Mouse (Mus musculus): ENCODE results near the gene Mocs2.

Gene Mocs2

GRCm38 (mm10) chr13:114854428-114854827 lies 36.4 kb downstream of the Mocs2 start:
- DNase-seq = no peak

- peak; percentile 12 for DNase-seq
Observed at GRCm38 (mm10) chr13:114855573-114856268, 37.7 kb downstream of the Mocs2 start.

- DNase-seq = no peak
Observed at GRCm38 (mm10) chr13:114856269-114856627, 38.2 kb downstream of the Mocs2 start.

- no peak for DNase-seq
Observed at GRCm38 (mm10) chr13:114857525-114857924, 39.5 kb downstream of the Mocs2 start.

- DNase-seq = no peak
Observed at GRCm38 (mm10) chr13:114874738-114875137, 56.7 kb downstream of the Mocs2 start.

GRCm38 (mm10) chr13:114876005-114876520 lies 58.0 kb downstream of the Mocs2 start:
- no peak for DNase-seq

- no peak for DNase-seq
Observed at GRCm38 (mm10) chr13:114878667-114879066, 60.6 kb downstream of the Mocs2 start.

Measured in kidney, postnatal 14 days (tissue).